Mouse (Mus musculus): ENCODE results near the gene Prkce.

Prkce gene

DNA sequence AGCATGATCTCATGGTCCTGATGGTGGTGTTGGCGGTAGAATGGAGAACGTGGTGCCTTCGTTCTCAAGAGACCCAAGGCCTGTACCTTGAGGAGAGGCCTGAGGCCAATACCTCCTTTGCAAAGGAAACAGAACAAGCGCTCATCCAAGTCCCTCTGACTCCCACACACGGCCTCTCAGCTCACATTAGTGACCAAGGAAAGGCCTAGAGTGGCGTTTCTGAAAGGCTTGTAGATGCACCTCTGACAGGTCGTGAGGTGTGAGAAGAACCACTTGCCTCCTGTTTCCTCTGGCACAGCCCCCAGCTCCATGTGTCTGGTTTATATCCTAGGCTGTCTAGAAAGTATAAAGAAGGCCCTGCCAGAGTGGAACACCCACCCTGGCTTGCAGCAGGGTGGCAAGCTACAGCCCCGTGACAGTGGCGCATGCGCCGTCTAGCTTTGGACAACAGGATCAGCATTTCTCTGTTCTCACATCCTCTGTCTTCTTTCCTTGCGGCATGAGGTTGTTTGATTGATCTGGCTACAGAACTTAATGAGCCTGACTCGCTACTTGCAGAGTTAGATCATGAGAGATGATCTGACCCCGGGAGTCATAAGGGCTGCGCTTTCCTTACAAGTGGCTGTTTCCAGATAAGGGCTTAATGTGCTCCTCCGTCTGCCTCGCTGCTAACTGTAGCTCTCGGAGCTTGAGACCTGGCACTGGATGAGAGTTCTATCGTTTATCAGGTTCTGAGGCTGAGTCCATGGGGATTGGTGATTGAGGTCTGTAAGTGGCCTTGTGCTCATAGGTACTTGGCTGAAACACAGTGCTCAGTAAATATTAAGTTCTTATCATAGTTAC lies 136.0 kb downstream of the Prkce start:
- no peak for DNase-seq

DNA sequence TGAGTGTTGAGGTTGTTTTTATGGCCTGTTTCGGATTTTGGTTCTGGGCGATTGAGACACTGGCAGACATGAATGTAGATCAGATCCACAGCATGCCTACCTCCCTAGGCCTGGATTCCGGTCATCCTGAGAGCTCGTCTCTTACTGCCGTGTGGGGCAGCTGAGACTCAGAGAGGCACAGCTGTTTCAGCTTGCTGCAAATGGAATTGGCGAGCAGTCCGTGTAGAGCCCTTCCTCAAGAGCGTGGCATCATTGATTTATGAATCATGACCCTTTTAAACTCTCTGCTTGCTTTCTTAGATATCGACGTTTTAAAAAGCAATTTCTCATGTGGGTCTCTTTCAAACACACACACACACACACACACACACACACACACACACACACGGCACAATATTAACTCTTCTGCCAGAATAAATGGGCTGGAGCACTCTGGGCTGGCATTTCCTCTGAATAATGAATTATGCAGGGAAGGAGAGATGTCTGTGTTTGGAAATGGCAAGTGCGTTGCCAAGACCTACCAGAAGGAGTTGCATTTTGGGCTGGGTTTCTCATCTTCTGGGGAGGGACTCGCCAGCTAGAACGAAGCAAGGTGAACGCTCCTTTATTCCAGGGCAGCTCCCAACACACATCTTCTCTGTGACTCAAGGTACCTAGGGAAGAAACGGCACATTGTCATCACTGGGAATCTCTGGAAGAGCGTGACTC lies 137.5 kb downstream of the Prkce start:
- DNase-seq, result no peak

GRCm38 (mm10) chr17:86306161-86306560 lies 138.6 kb downstream of the Prkce start:
- DNase-seq, result no peak

DNA sequence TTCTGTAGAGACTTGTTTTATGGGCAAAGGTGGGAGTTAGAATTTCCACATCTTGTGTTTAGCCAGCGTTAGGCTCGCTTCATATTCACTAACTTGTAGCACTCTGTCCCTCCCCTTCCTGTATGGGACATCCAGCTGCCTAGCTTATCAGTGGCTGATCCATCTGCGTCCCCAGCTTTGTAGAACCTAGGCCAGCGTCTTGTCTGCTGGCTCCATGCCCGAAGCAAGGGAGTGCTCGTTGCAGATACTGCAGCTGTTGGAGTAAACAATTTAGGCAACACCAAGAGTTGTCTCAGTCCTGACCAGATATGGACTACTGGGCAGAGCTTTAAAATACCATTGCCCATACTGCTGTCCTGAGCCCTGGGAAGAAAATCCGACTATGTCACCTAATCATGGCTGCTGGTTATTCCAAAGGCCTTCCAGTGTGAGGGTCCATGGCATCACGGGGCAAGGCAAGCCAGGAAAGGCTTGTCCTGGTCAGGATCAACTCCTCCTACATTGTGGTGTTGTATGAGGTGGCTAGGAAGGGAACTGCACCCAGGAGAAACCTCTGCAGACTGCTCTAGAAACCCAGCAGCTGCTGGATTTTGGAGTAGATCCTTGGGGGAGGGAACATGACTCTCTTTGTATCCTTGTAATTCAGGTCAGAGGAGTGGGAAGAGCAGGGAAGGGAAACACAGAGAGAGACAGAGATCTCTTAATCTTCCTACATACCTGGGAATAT lies 146.0 kb downstream of the Prkce start:
- no peak for DNase-seq

- no peak for DNase-seq
Observed at GRCm38 (mm10) chr17:86315874-86316273, 148.3 kb downstream of the Prkce start.

DNA sequence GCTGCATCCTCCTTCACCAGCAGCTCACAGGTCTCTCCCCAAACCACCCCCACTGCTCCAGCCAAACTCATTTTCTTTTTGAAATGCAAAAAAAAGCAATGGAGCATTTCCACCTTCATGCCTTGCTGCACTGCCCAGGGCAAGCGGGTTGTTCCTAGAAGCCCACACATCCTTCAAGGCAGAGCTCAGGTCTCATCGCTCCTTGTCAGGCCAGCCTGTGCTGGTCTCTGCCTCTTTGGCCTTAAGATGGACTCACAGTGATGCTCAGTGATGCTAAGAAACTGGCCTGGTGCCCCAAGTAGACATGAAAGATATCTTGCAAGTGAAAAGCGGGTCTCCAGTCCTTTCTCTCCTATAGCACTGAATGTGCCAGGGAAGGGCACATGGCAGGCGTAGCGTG lies 149.2 kb downstream of the Prkce start:
- DNase-seq, result no peak

GRCm38 (mm10) chr17:86317197-86317596 lies 149.6 kb downstream of the Prkce start:
- no peak for DNase-seq

DNA sequence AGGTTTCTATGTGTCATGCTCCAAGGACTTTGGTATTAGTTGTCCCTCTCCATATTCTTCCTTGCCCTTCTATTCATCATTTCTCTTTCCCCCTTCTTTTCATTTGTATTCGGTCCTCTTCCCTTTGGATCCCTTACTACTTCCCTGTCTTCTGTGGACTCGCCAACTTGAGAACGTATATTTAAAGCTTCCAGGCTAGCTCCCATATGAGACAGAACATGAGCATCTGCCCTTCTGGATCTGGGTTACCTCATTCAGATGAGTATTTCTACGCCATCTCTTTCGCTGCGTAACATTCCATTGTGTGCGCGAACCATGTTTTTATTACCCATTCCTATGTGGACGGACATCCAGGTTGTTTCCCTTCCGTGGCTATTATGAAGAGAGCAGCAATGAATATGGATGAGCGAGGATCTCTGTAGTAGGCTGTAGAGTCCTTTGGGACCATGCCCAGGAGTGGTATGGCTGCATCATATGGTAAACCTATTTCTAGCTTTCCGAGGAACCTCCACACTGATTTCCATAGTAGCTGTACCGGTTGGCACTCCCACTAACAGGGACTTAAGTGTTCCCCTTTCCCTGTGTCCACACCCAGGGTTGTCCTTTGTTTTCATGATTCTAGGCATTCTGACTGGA lies 152.5 kb downstream of the Prkce start:
- no peak for DNase-seq

DNA sequence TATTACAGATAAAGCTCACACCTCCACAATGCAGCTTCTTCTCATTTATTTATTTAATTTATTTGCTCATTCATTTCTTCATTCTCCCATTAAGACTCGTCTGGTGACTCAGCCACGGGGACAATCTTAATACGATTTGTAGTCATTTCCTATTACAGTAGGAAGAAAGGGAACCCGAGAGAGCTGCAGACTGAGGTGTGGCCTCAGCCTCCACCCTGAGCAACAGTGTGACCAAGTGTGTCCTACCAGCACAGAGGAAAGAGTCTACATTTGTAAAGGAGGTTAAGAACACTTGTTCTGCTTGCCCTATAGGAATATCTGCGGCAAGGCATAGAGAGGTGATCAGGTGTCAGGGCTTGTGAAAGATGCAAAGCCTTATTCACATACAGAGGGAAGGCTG lies 155.3 kb downstream of the Prkce start:
- no peak for DNase-seq

DNA sequence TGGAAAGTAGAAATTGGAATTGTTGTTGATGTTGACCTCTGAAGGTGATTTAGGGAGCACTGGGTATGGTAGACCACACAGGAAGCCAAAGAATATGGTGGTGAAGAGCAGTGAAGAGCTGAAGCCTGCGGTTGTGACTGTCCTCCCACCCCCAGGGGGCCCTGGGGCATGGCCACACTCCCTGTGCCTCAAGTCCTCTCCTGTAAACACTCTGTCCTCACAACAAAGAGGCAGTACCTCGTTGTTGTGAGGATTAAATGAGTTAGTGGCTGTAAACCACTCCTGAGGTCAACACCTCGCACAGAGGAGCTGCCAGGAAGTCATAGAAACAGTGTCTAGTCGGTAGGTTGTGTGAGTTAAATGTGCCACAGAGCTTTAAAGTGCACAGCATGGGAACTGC lies 155.7 kb downstream of the Prkce start:
- no peak for DNase-seq

DNA sequence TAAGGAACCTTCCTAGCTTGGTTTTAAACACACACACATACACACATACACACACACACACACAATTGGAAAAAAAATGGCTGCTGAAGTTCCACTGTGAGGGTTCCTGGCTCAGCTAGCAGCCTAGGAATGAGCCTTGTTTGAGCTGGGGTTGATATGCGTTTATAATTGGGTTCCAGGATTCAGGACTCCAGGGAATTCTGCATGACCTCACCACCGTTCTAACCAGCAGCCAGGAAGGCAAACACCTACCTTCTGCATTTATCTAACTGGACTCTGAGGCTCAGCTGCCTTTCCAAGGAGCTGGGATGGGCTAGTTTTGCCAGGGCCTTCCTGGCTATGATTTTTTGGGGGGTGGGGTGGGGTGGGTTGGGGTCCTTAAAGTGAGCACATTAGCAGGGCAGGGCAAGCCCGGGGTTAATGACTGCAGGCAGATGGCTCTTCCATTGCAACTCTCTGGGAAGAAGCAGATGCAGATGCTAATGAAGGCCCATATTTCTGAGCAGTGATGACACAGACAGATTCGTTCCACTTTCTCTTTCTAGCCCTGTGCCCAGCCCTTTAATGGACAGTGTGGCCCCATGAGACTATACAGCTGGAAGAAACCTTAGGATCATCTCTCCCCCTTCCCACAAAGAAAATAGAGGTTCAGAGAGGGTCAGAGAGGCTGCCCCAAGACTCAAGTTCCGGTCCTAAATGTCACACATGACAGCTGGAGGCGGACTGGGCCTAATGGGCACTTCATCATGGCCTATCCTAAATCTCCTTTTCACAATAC lies 156.5 kb downstream of the Prkce start:
- DNase-seq, result no peak

DNA sequence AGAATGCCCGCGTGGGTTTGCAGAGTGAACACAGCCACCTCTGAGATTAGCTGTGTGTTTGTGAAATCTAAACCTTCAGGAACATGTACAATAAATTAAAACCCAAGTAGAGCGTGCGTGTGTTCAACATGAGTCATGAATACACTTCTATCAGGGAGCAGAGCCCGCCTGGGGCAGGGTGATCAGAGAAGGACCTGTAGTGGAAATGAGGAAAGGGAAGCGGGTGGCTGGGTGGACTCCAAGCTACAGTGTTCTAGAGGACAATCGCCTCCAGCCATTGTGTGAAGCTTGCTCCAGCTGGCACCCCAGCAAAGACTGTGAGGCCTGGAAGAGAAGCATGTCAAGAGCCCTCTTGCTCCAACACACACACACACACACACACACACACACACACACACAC lies 157.2 kb downstream of the Prkce start:
- no peak for DNase-seq

GRCm38 (mm10) chr17:86325317-86325716 lies 157.7 kb downstream of the Prkce start:
- DNase-seq, result no peak

DNA sequence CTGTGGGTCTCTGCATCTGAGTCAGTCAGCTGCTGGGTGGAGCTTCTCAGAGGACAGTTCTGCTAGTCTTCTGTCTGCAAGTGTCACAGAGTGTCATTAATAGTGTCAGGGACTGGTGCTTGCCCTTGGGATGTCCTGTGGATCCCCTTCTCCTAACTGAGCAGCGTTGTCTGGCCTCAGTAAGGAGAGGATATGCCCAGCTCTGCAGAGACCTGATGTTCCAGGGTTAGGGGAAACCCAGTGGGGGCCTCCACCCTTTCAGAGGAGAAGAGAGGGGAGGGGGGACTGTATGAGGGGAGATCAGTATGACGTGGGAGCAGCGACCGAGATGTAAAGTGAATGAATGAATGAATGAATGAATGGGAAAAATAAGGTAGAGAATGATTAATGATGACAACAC lies 160.4 kb downstream of the Prkce start:
- DNase-seq, result no peak

- DNase-seq, result no peak
Observed at GRCm38 (mm10) chr17:86329273-86330075, 161.9 kb downstream of the Prkce start.

GRCm38 (mm10) chr17:86330076-86330955 lies 162.7 kb downstream of the Prkce start:
- DNase-seq, result no peak

GRCm38 (mm10) chr17:86331835-86332234 lies 164.2 kb downstream of the Prkce start:
- no peak for DNase-seq

- DNase-seq, result peak; percentile 34 to 49
Observed at GRCm38 (mm10) chr17:86334990-86335389, 167.4 kb downstream of the Prkce start.

DNA sequence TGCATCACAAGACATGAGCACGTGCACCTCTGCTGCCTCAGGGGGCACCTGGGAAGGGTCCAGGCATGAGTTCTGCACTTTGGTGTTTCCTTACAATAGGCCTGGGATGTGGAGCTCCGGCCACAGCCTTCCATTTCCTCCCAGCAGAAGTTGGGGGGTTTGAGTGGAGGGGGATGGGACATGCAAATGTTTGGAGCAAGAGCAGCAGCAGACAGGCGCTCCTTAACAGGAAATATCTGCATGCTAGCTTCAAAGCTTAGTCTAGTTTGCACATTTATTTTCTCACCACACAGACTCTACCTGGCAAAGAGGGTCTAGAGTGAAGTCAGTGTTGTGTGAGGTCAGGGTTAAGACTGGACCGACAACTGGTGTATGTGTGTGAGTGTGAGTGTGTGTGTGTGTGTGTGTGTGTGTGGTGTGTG lies 169.1 kb downstream of the Prkce start:
- no peak for DNase-seq

DNA sequence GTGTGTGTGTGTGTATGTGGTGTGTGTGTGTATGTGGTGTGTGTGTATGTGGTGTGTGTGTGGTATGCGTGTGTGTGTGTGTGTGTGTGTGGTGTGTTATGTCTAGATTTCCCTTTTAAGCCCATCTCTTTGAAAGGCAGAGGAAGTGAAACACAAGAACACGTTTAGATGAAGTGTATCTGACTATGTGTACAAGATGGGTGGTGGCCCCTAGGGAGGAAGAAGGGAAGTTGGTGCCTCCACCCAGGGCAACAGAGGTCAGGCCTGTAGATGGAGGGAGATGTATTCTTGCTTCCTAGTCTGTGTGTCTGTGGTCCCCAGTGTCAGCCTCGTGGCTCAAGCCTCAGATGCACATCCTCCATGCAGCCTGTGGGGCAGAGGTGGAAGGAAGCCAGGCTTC lies 169.5 kb downstream of the Prkce start:
- DNase-seq, result no peak
